Mouse (Mus musculus) cerebellum, adult (tissue): Measurements from ENCODE around the gene Hpn.
A peak's percentile ranks its signal among the peaks of the same experiment; 100 is the strongest.

Experiments
- ATAC-seq: cut with Nextera tagmentation; 2 replicates; pipeline ENCODE4 v1.9.2; 2017; ENCODE audit warnings: mild to moderate bottlenecking, moderate library complexity, mixed read lengths; ENCODE audit not compliant: insufficient number of reproducible peaks, low FRiP score, low TSS enrichment

The Hpn gene

DNA sequence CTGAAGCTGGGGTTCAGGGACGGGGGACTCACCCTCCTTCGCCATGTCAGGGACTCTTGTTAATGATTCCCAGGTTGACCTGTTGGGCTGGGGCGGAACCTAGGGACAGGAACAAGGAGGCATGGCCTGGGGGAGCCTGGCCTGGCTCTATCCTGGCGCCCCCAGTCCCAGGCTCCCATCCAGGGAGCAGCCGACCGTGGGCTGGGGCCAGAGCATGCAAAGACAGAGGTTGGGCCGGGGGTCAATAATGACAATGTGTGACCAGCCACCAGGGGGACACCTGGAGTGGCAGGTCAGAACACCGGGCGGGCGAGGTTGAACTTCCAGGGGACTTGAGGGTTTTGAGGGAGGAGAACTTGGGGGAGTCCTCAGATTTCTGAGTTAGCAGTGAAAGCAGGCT lies 444 bp downstream of the Hpn start:
- ATAC-seq, result no peak

DNA sequence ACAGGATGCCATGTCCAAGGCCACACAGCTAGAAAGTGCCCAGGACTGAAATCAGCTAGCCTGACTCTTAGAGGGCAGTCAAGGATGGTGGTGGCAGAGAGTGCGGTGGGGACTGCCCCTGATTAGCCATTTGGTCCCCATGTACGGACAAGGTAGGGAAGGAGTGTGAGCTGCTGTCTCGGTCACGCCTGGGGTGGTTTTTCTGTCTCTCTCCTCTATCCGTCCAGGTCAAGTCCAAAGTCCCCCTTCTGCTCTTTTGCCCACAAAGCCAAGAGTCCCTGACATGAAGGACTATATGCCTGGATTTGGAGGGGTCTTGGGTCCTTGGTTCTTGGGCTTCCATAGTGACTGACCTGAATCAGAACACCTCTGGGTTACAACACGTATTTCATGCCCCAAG lies 1.3 kb downstream of the Hpn start:
- no peak for ATAC-seq

DNA sequence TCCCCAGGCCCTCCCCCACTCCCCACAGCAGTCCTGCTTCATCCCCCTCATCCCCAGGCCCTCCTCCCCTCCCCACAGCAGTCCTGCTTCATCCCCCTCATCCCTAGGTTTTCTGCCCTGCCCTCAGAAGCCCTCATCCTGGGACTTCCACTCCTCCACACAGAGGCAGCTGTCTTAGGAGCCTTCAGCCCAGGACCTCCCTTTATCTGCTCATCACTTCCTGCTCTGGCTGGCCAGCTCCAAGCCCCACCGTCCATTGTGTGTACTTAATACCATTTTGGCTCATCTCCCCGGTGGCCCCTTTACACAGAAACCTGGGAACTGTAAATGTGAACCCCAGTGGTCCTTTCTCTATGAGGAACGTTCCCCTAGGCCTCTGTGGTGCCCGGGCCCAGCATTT lies 3.1 kb downstream of the Hpn start:
- ATAC-seq, result no peak

DNA sequence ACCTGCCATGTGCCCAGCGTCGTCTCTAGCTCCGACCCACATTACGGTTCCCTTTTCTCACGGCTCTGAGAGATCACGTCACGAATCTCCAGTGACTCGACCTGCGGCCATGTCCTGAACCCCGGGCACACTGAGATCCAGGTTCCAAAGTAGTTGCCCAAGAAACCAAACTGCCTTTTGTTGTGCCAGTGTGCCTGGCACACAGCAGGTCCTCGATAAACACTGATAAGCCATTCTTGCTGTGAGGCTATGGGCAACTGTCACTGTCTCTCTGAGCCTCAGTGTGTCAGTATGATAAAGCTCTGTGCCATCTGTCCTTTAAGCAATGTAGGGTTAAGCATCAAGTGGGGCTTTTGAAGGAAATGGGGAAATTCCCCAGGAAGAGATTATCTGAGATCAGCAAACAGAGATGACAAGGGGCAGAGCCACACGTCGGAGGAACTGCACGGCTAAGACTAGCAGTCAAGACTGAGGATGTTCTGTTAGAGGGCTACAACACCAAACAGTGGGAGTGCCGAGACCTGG lies 4.2 kb downstream of the Hpn start:
- no peak for ATAC-seq

DNA sequence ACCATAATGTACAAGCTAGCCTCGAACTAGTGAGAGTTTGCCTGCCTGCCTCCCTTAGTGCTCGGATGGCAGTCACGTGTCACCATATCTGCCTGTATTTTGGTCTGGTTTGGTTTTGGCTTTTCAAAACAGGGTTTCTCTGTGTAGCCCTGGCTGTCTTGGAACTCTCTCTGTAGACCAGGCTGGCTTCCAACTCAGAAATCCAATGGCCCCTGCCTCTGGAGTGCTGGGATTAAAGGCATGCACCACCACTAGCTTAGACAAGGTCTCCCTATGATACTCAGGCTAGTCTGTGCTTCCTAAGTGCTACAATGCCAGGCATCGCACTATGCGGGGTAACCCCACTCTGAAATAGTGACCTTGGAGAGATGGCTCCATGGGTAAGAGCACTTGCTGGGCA lies 5.3 kb downstream of the Hpn start:
- ATAC-seq, result no peak

GRCm38 (mm10) chr7:31109091-31109490 lies 6.0 kb downstream of the Hpn start:
- ATAC-seq, result no peak

DNA sequence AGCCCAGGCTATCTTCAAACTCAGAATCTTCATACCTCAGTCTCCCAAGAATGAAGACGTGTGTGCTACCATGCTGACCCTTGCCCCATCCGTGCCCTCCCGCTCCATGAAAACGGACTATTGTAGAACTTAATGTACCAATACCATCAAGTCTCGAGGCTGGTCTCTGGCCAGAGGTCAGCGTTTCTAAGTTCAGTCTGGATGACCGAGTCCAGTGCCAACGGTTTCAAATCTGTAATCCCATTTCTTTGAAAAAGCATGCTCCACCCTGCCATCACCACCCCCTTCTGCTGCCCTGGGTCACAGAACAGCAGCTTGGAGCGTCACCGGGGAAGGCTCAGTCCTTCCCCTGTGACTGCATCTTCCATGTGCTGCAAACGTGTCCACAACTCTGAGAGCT lies 7.3 kb downstream of the Hpn start:
- no peak for ATAC-seq

DNA sequence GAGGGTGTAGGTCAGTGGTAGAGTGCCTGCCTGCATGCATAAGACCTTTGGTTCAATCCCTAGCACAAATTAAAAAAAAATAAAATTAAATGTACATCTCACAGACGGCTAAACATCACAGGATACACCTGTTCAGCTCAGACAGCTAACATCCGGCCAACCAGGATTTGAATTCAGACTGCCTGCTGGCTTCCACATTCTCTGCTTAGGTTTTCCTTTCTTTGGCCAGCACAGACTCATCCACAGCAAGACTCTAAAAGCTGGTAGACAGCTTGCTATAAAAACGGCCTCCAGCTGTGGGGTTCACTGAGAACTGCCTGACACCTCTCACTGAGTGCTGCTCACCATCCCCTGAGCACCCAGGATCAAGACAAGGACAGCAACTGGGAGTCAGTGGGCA lies 8.9 kb downstream of the Hpn start:
- ATAC-seq, result no peak

DNA sequence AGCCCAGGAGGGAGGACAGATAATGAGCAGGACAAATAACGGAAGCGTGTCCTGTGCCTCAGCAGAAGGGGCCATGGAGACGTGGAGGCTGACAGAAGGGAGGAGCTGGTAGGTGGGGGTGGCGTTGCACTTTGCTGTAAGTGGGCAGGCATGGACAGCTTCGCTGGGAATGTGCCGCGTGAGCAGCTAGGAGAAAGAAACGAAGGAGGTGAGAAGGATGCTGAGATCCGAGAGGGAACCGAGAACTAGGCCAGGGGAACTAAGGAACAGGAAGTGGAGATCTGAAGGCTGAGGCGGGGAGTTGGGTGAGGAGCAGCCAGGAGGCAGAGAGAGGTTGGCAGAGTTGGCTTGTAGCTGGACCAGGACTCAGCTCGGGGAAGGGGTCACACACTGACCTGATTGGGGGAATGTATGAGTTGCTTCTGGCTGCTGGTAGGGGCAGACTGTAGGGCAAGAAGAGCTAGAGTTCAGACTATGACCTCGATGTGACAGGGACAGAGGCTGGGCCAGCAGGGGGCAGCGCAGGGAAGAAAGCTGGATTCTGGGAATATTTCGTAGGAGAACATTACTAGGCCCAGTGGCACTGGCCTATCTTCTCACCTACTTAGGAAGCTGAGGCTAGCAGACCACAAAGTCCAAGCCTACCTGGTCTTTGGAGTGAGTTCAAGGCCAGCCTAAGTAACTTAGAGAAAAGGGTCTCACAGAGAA lies 9.9 kb downstream of the Hpn start:
- ATAC-seq, result no peak

DNA sequence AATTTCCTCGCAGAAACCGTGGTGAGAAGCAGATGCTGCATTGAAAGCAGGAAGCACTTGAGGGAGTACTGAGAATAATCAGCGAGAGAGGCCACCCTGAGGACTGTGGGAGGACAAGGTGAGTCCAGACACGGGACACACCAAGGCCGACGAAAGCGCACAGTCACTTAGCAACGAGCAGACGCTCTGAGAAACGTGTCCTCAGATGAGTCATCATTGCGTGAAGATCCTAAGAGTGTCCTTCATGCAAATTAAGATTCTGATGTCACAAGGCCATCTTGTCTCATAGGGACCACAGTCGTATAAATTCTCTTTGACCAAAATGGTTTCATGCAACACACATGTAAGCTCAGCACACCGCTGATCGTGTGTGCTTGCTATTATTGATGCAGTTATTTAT lies 14.3 kb downstream of the Hpn start:
- no peak for ATAC-seq

- ATAC-seq, result no peak
These were observed 15.5 kb downstream of the Hpn start for GRCm38 (mm10) chr7:31099612-31099982.

- ATAC-seq, result no peak
These were observed 16.1 kb downstream of the Hpn start for GRCm38 (mm10) chr7:31098697-31099611.

- ATAC-seq, result peak; percentile 85; the same call in 1 of the 2 replicates
These were observed 17.4 kb downstream of the Hpn start for GRCm38 (mm10) chr7:31097583-31098248.

DNA sequence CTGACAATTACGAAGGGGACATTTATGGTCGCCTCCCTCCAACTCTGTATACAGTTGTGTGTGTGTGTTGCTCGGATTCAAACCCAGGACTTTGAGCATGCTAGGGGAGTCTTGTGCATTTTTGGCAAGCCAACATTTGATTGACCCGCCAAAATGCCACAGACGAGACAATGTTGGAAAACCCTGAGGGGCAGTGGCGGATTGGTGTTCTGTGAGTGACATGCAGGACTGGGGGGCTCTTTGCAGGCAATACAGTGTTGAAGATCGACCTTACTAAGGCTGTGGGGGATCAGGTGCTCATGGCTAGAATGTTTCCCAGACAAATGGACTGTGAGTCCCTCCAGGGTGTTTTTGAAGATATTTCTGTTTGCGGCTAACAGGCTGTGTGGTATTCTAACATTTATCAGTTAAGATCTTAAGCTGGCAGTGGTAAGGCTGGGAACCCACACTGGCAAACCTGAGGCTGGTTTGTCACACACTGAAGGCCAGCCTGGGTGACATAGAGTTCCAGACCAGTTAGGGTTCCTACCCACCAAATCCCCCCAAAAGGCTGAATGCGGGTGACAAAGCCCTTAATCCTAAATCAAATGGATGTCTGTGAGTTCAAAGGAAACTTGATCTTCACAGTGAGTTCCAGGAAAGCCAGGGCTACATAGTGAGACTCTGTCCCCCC lies 18.1 kb downstream of the Hpn start:
- no peak for ATAC-seq

- no peak for ATAC-seq
These were observed 20.2 kb downstream of the Hpn start for GRCm38 (mm10) chr7:31094774-31095501.

- ATAC-seq, result no peak
These were observed 25.4 kb downstream of the Hpn start for GRCm38 (mm10) chr7:31089721-31090120.

- no peak for ATAC-seq
These were observed 26.9 kb downstream of the Hpn start for GRCm38 (mm10) chr7:31088206-31088605.

- no peak for ATAC-seq
These were observed 27.8 kb downstream of the Hpn start for GRCm38 (mm10) chr7:31087262-31087661.

- no peak for ATAC-seq
These were observed 28.8 kb downstream of the Hpn start for GRCm38 (mm10) chr7:31086175-31086755.
